Mouse (Mus musculus) lung, adult 2 months (tissue): ENCODE data around the gene Tmem161a. TPM values are rescaled to one million over a fixed set of nuclear protein-coding genes. Genes with fewer than 3 reads are reported as not detected.
A peak's percentile ranks its signal among the peaks of the same experiment; 100 is the strongest.
"Not testable (repeated sequence)": the region's sequence is repeated elsewhere in the genome, so short reads cannot be mapped to it uniquely, and the experiment has no call there.

ENCODE experiments used
- DNase-seq: peaks from one replicate; pipeline ENCODE4 v3.0.0; 2022
- H3K4me1 ChIP-seq: fragments of 200-500 bp; 2 replicates; pipeline ENCODE4 v1.6.1; 2011; ENCODE audit warnings: low read length; ENCODE audit not compliant: control insufficient read depth, insufficient read depth
- H3K4me3 ChIP-seq: fragments of 200-500 bp; replicated peaks from 2 replicates; pipeline ENCODE3; 2011; ENCODE audit warnings: low read depth, mild to moderate bottlenecking, control low read depth, low read length; ENCODE audit errors: extremely low read depth
- CTCF ChIP-seq: fragments of 200-500 bp; IDR thresholded peaks from 2 replicates; pipeline ENCODE4 v1.5.1; 2011; ENCODE audit warnings: mild to moderate bottlenecking, low read length, control low read depth; ENCODE audit not compliant: insufficient read depth
- POLR2A ChIP-seq: fragments of 200-500 bp; IDR thresholded peaks from 2 replicates; pipeline ENCODE4 v1.6.1; 2011; ENCODE audit warnings: low read depth, mild to moderate bottlenecking, control low read depth, low read length, borderline replicate concordance; ENCODE audit errors: extremely low read depth
- whole genome bisulfite sequencing: fragments of 180-500 bp; shearing (Covaris S2); methylation state at CpG from one replicate; pipeline ENCODE4 v1.1.7; 2018; 5-methylcytosine and 5-hydroxymethylcytosine counted together
- polyA plus RNA-seq: library from polyadenylated mRNA; depleted of rRNA; stranded (reverse); fragments of >200 nt; gene quantifications from 2 replicates; pipeline ENCODE4 v1.2.3, GENCODE M21; 2012

Tmem161a gene
- polyA plus RNA-seq, 1 experiment: 105 TPM

GRCm38 (mm10) chr8:70215092-70215491 lies 42.9 kb downstream of the Tmem161a start:
- 65% methylated on average over 5 of the region's 5 CpGs for WGBS
- H3K4me1 ChIP-seq: peaks cover 6% of the 10 kb centered on the region; the same call in 1 of the 2 replicates
- H3K4me3 ChIP-seq: no peak overlapping the region
- no peak for TF ChIP-seq POLR2A
- TF ChIP-seq CTCF: no peak
- DNase-seq: no peak

- not testable (repeated sequence) for H3K4me3 ChIP-seq, H3K4me1 ChIP-seq, DNase-seq
- WGBS: 48% methylated on average over 3 of the region's 3 CpGs
Observed at GRCm38 (mm10) chr8:70216161-70216560, 44.0 kb downstream of the Tmem161a start.

GRCm38 (mm10) chr8:70216566-70216965 lies 44.4 kb downstream of the Tmem161a start:
- H3K4me3 ChIP-seq: no peak overlapping the region
- DNase-seq: peak; percentile 25
- 39% methylated on average over 1 of the region's 1 CpGs for WGBS
- TF ChIP-seq CTCF (no peak), POLR2A (no peak)
- H3K4me1 ChIP-seq: peaks cover 4% of the 10 kb centered on the region; the same call in 1 of the 2 replicates

GRCm38 (mm10) chr8:70217441-70217840 lies 45.3 kb downstream of the Tmem161a start:
- peaks cover 2% of the 10 kb centered on the region; the same call in 1 of the 2 replicates for H3K4me1 ChIP-seq
- no peak overlapping the region for H3K4me3 ChIP-seq
- TF ChIP-seq POLR2A (no peak), CTCF (no peak)
- DNase-seq: no peak

- 63% methylated on average over 5 of the region's 5 CpGs for WGBS
- Histone ChIP-seq H3K4me3 (no peak overlapping the region), H3K4me1 (no peaks in the 10 kb centered on the region)
- DNase-seq: no peak
- no peak for TF ChIP-seq CTCF
- TF ChIP-seq POLR2A: no peak
Observed at GRCm38 (mm10) chr8:70219107-70219684, 47.0 kb downstream of the Tmem161a start.

GRCm38 (mm10) chr8:70220236-70220840 lies 48.2 kb downstream of the Tmem161a start:
- Histone ChIP-seq H3K4me1 (no peaks in the 10 kb centered on the region), H3K4me3 (no peak overlapping the region)
- WGBS: 56% methylated on average over 8 of the region's 8 CpGs
- DNase-seq: no peak
- TF ChIP-seq CTCF: no peak
- no peak for TF ChIP-seq POLR2A

GRCm38 (mm10) chr8:70220911-70221310 lies 48.8 kb downstream of the Tmem161a start:
- DNase-seq: no peak
- no peak overlapping the region for H3K4me3 ChIP-seq
- 80% methylated on average over 3 of the region's 3 CpGs for WGBS

GRCm38 (mm10) chr8:70222041-70222440 lies 49.9 kb downstream of the Tmem161a start:
- no peaks in the 10 kb centered on the region for H3K4me1 ChIP-seq
- TF ChIP-seq CTCF (no peak), POLR2A (no peak)
- WGBS: 90% methylated on average over 12 of the region's 12 CpGs
- no peak for DNase-seq
- H3K4me3 ChIP-seq: no peak overlapping the region

More at GRCm38 (mm10) chr8:70220911-70221310, 48.8 kb downstream of the Tmem161a start:
- H3K4me1 ChIP-seq: no peaks in the 10 kb centered on the region
- TF ChIP-seq POLR2A (no peak), CTCF (no peak)

- DNase-seq: peak; percentile 40
- TF ChIP-seq CTCF (peak; percentile 68), POLR2A (no peak)
- WGBS: 45% methylated on average over 6 of the region's 6 CpGs
- no peak overlapping the region for H3K4me3 ChIP-seq
- H3K4me1 ChIP-seq: no peaks in the 10 kb centered on the region
Observed at GRCm38 (mm10) chr8:70223341-70223740, 51.2 kb downstream of the Tmem161a start.

- no peak for DNase-seq
- Histone ChIP-seq H3K4me1 (no peaks in the 10 kb centered on the region), H3K4me3 (no peak overlapping the region)
- WGBS: 74% methylated on average over 4 of the region's 4 CpGs
- TF ChIP-seq CTCF (no peak), POLR2A (no peak)
Observed at GRCm38 (mm10) chr8:70227997-70228396, 55.8 kb downstream of the Tmem161a start.
